Mouse (Mus musculus): ENCODE results near the gene Fam174b.

Fam174b gene

GRCm38 (mm10) chr7:73749339-73749738 is 9.2 kb downstream of the Fam174b start:
- DNase-seq (ENCODE audit: low read depth), result peak; percentile 6

DNA sequence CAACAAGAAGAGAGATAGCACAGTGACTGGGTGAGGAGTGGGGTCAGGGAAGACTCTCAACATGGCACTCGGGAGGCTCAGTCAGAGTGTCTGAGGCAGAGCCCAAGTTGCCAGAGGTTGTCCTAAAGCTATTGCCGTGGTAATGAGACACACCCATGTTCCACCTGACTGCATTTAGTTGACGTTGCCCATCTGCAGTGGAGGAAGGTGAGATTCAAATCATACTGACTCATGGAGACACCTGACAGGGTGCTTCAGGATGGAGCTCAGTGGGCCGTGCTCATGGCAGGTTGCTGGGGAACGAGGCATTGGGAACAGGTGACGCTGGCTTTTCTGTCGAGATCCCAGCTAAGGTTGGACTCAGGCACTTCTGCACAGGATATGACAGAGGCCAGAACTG is 9.9 kb downstream of the Fam174b start:
- DNase-seq (ENCODE audit: low read depth), result no peak

GRCm38 (mm10) chr7:73753598-73753997 is 13.5 kb downstream of the Fam174b start:
- DNase-seq (ENCODE audit: low read depth), result no peak

GRCm38 (mm10) chr7:73755377-73756110 is 15.4 kb downstream of the Fam174b start:
- DNase-seq (ENCODE audit: low read depth), result no peak

- DNase-seq (ENCODE audit: low read depth), result no peak
These were observed 21.6 kb downstream of the Fam174b start for GRCm38 (mm10) chr7:73761691-73762189.

GRCm38 (mm10) chr7:73764679-73765078 is 24.6 kb downstream of the Fam174b start:
- DNase-seq (ENCODE audit: low read depth), result no peak

DNA sequence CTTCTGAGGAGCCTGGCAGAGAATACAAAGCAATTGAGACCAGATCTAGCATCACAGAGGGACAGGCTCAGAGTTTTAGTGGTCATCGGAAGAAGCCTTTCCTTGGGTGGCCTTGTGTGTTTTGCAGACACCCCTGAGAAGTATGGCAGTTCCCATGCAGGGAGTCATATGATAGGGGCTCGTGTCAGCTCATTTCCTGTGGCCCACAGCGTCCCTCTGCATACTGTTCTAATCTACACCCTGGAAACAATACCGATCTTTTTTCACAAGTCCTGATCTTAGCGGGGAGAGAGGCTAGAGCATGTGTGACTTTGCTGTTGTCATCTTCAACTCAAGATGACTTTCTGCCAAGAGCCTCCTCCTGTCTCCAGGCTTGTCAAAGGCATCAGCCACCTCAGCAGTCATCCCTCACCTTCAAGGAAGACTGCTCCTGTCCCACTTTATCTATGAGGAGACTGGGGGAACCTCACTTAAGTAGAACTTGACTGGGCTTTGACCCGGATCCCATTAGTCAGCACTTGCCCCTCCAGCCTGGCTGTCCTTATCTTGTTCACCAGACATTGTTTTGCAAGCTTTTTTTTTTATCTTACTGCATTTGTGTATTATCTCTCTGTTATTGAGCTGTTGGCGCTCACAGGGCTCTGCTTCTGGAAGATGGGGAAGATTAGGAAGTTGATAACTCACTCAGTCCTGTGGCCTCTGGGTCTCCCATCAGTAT is 25.2 kb downstream of the Fam174b start:
- DNase-seq (ENCODE audit: low read depth), result no peak

DNA sequence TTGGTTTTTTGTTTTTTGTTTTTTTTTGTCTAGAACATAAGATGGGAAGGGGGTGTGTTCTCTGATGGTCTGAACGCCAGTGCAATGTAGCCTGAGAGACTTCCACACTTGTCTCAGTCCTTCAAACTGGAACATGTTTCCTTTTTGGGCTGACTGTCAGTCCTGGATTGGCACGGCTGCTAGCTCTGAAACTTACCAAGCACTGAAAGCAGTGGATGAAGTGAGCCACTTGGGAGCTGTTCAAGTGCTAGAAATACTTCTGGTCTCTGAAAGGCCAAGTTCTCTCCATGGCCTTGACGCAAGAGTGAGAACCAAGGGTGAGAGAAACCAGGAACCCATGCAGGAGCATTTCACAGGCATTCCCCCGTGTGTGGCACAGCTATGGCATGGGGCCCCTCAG is 29.1 kb downstream of the Fam174b start:
- DNase-seq (ENCODE audit: low read depth), result no peak

- DNase-seq (ENCODE audit: low read depth), result peak; percentile 31
These were observed 31.5 kb downstream of the Fam174b start for GRCm38 (mm10) chr7:73771384-73772274.

- no peak for DNase-seq (ENCODE audit: low read depth)
These were observed 32.2 kb downstream of the Fam174b start for GRCm38 (mm10) chr7:73772275-73772765.

- no peak for DNase-seq (ENCODE audit: low read depth)
These were observed 34.7 kb downstream of the Fam174b start for GRCm38 (mm10) chr7:73774781-73775180.

GRCm38 (mm10) chr7:73777777-73778176 is 37.7 kb downstream of the Fam174b start:
- no peak for DNase-seq (ENCODE audit: low read depth)

- DNase-seq (ENCODE audit: low read depth), result no peak
These were observed 44.8 kb downstream of the Fam174b start for GRCm38 (mm10) chr7:73784736-73785428.

DNA sequence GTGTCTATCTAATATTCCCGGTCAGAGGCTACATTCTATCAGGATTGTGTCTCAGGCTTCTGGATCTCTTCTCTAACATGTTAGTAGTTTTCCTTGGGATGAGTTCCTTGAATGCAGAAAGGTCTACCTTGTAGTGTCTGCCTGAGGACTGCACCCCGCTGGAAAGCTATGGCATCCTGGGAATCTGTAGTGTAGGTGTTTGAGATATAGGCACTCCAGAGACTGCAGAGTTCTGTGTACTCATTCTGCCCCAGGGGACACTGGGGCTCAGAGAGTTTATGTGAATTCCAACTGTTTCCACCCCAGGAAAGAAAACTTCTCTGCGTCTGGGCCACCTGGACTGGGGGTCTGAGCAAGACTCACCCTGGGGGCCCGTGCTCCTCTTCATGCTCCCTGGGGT is 45.7 kb downstream of the Fam174b start:
- no peak for DNase-seq (ENCODE audit: low read depth)

GRCm38 (mm10) chr7:73787513-73787912 is 47.4 kb downstream of the Fam174b start:
- no peak for DNase-seq (ENCODE audit: low read depth)

DNA sequence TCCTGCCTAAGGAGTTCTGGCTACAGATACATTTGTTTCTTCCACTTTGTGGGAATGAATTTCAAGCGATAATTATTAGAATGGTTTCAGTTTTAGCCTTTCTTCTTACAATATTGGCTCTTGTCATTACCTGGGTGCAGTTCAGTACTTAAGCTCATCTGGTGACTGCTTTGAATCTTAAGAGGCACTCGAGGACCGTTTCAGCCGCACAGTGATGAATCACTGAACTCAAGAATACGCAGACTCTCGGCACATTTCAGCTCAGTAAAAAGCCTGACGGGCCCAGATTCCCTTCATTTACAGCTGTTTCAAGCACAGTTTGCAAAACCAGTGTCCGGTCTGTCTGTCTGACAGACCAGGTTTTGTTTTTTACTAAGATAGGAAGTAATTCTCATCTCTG is 51.0 kb downstream of the Fam174b start:
- no peak for DNase-seq (ENCODE audit: low read depth)

GRCm38 (mm10) chr7:73792155-73792554 is 52.1 kb downstream of the Fam174b start:
- no peak for DNase-seq (ENCODE audit: low read depth)

DNA sequence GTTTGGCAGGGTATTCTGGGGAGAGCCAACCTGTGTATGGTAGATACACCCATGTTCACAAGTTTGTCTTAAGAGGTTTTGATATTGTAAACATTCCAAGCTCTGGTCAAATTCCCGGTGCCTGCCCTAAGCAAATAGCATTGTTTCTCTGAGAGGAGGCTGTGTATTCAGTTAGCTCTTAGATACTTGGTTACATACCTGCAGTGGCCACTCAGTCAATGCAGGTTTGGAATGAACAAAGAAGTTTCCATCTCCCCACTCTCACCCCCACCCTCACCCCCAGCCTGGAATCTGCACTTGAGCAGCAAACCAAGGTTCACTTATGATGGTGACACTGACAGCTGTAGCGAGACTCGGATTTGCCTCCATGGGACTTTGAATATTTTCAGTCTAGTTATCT is 52.5 kb downstream of the Fam174b start:
- DNase-seq (ENCODE audit: low read depth), result no peak

- no peak for DNase-seq (ENCODE audit: low read depth)
These were observed 69.2 kb downstream of the Fam174b start for GRCm38 (mm10) chr7:73809261-73809660.

DNA sequence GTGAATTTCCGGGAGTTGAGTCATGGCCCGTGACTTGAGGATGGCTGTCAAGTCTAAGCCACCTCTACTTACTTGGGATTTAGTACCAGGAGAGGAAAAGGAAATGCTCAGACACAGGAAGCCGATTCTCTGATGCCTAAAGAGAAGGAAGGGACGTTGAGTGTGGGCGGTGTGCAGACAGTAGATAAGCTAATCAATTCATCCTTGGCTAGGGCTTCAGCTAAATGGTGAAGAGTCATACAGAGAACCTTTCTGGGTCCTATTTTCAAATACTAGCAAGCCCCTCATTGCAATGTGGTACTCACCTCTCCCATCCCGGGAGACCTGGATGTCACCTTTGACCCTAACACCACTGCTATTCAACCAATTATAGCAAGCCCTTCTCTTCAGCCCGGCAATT is 71.3 kb downstream of the Fam174b start:
- no peak for DNase-seq (ENCODE audit: low read depth)

GRCm38 (mm10) chr7:73812176-73812575 is 72.1 kb downstream of the Fam174b start:
- no peak for DNase-seq (ENCODE audit: low read depth)

DNA sequence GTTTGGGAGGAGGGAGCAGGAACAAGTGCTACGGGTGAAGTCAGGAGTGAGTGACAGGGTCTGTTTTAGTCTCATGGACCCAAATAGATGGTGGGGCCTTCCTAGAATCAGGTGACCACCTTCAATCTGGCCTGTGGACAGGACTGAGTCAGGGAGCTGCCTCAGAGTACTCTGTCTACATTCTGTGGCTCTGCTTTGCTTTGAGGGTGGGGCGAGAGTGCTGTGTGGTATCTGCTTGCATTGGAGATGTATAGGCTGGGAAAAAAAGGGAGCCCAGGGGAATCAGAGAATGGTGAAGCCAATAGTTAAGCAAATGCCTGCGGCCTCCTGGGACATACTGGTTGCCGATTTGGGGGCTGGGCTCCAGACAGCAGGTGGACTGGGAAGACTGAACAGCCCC is 73.8 kb downstream of the Fam174b start:
- DNase-seq (ENCODE audit: low read depth), result no peak

Measured in induced T-regulatory cell, adult 2 months (primary cell).